Mouse (Mus musculus) liver, embryonic 14.5 days (tissue): ENCODE measurements at regions not wholly inside any gene's neighbourhood (a gene's known extent, or its start where the extent isn't known, plus 50 kb on each side); places are given as distances from the start of the nearest gene placed in this dataset.
A peak's percentile ranks its signal among the peaks of the same experiment; 100 is the strongest.

ENCODE experiments used
- CTCF ChIP-seq: IDR thresholded peaks from 2 replicates; pipeline ENCODE4 v1.5.1; 2016; ENCODE audit warnings: antibody characterized with exemption, low read depth, control low read depth
- EP300 ChIP-seq: IDR thresholded peaks from 2 replicates; pipeline ENCODE4 v1.6.1; 2016; ENCODE audit warnings: antibody characterized with exemption, low read depth

DNA sequence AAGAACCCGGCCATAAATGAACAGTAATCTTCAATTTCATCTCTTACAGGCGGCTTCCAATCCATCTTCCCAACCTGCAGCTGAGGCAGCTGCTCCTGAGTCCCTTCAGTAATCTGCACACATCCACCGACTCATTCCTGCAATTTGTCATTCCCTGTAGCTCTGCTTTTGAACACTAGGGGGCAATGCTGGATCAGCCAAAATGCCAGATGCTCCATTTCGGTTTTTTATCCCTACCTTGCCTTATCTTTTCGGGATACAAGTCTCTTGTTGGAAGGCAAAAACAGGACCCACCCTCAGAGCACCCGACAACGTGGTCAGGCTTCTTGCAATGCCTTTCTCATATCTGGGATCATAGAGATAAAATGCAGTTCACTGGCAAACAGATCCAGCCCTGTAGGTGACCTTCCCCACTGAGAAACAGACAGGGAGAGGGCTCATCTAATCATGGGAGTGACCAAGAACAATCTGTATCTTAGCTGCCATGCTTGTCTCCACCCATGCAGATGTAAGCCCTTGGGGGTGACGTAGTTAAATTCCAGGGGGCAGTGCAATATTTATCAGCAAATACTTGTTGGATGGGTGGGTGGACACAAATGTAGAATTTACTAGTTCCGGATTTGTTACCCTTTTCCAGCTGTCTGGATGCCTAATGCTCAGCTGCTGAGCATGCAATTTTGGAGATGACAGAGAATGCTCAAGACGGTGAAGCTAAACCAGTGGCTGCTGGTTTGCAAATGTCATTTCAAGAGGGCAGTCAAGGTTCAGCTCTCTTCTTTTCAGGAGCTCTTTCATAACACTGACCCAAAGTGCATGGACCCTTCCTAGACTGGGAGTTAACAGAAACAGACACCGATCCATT lies 189.1 kb downstream of the Dad1 start:
- TF ChIP-seq CTCF (peak; percentile 89), EP300 (no peak; the same call in 1 of the 2 replicates)
